Mouse (Mus musculus): Measurements from ENCODE around the gene Prrc2a. TPM values are rescaled to one million over a fixed set of nuclear protein-coding genes. Genes with fewer than 3 reads are reported as not detected.
A peak's percentile ranks its signal among the peaks of the same experiment; 100 is the strongest.
"Not testable (repeated sequence)": the region's sequence is repeated elsewhere in the genome, so short reads cannot be mapped to it uniquely, and the experiment has no call there.

The Prrc2a gene
- polyA plus RNA-seq, 1 experiment from 2014 or later = 86.8 TPM

GRCm38 (mm10) chr17:35125081-35125480 lies 39.6 kb downstream of the Prrc2a start:
- peaks cover 50% of the 10 kb centered on the region for H3K36me3 ChIP-seq
- peak overlapping the region; percentile 69; the same call in 1 of the 2 replicates for H3K4me3 ChIP-seq
- H3K9ac ChIP-seq = no peak overlapping the region
- WGBS (ENCODE audit: insufficient replicate concordance) = 76% methylated on average over 1 of the region's 1 CpGs
- peak overlapping the region; percentile 89 for H3K27ac ChIP-seq
- no peaks in the 10 kb centered on the region for H3K9me3 ChIP-seq (replicated peaks)
- H3K27me3 ChIP-seq (replicated peaks) = no peaks in the 10 kb centered on the region
- peak overlapping the region; percentile 80 for H3K4me2 ChIP-seq
- peaks cover 58% of the 10 kb centered on the region for H3K4me1 ChIP-seq
- ATAC-seq = no peak

DNA sequence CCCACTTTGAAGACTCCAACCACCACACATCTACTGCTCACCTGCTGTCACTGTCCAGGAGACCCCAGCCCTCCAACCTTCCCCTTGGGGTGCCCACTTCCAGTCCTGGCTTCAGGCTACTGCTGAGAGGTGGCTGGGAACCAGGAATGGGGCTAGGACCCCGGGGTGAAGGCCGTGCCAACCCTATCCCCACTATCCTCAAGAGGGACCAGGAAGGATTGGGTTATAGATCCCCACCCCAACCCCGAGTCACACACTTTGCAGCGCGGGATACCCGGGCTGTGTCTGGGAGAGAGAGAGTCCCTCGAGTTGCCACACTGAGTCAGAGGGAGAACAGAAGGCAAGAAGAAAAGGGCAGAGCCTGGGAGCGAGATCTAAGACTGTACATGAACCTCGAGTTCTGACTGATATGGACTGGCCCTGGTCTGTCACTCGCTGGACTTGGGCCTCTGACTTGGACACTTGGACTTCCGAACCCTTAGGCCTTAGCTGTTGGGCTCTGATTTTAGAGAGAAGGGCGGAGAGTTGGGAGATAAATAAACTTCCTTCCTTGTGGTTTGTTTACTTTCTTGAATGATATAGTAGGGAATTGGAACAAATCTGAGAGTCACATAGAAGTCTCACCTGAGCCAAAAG lies 40.3 kb downstream of the Prrc2a start:
- 84% methylated on average over 12 of the region's 12 CpGs for WGBS (ENCODE audit: insufficient replicate concordance)
- H3K9ac ChIP-seq; H3K4me3 ChIP-seq; ATAC-seq; H3K27me3 ChIP-seq (replicated peaks); H3K27ac ChIP-seq; H3K9me3 ChIP-seq (replicated peaks); H3K4me2 ChIP-seq: not testable (repeated sequence)
- Histone ChIP-seq H3K4me1 (peaks cover 65% of the 10 kb centered on the region), H3K36me3 (peaks cover 50% of the 10 kb centered on the region)

DNA sequence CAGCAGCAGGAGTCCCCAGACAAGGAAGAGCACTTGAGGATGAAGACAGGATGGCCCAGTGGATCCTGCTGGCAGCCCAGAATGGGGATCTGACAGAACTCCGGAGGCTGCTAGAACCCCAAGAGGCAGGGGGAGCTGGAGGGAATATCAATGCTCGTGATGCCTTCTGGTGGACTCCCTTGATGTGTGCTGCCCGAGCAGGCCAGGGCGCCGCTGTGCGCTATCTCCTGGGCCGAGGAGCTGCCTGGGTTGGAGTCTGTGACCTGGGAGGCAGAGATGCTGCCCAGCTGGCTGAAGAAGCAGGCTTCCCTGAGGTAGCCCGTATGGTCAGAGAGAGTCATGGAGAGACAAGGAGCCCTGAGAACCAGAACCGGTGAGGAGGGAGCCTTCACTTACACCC lies 41.4 kb downstream of the Prrc2a start:
- H3K36me3 ChIP-seq = peaks cover 51% of the 10 kb centered on the region
- not testable (repeated sequence) for H3K9ac ChIP-seq; H3K27ac ChIP-seq; H3K4me3 ChIP-seq; H3K27me3 ChIP-seq (replicated peaks); ATAC-seq; H3K4me2 ChIP-seq; H3K9me3 ChIP-seq (replicated peaks)
- 83% methylated on average over 9 of the region's 9 CpGs for WGBS (ENCODE audit: insufficient replicate concordance)
- peaks cover 58% of the 10 kb centered on the region for H3K4me1 ChIP-seq

- H3K27me3 ChIP-seq (replicated peaks) = no peaks in the 10 kb centered on the region
- H3K4me2 ChIP-seq = peak within 1 kb of the TSS; percentile 89
- WGBS (ENCODE audit: insufficient replicate concordance) = under 1% methylated on average over 19 of the region's 19 CpGs
- peak within 1 kb of the TSS; percentile 96 for H3K27ac ChIP-seq
- peaks cover 53% of the 10 kb centered on the region for H3K36me3 ChIP-seq
- H3K4me3 ChIP-seq = peak within 1 kb of the TSS; percentile 82
- peaks cover 47% of the 10 kb centered on the region for H3K4me1 ChIP-seq
- no peak for ATAC-seq
- peak within 1 kb of the TSS; percentile 92 for H3K9ac ChIP-seq
- no peaks in the 10 kb centered on the region for H3K9me3 ChIP-seq (replicated peaks)
Observed at GRCm38 (mm10) chr17:35121871-35122303, 42.8 kb downstream of the Prrc2a start, which contains the start of gene Csnk2b. Gene Csnk2b (minus strand): TSS chr17:35122053.

DNA sequence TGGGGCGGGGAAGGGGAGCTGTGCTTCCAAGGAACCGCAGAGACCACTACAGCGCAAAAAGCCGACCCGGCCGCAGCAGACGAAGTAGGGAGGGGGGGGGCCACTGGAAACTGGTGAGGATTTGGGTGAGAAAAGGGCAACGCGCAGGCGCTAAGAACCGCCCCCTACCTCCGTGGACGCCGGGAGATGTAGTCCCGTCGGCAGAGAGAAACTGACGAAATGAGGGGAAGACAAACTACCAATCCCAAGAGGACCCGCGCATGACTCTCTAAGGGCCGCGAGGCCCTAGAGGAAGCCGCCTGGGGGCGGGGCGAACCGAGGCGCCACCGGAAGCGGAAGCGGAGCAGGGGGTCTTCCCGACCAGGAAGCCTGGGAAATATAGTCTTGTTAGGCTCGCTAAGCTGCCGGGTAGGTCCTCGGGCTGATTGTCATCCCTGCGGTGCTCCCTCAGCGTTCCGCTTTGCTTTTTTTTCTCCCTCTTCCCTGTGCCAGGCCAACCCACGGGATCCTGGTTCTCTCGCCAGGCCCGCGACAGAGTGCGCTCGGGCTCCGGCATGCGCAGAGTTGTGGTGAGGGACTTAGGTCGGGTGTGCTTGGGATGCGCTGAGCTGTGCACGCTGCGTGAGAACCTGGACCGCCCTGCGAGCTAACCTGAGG lies 43.4 kb downstream of the Prrc2a start, which contains the start of gene Gpank1:
Gene Gpank1, plus strand, starts transcription at position 313 of the 657 bp plus-strand sequence.
- Histone ChIP-seq H3K27me3 (replicated peaks) (no peaks in the 10 kb centered on the region), H3K4me3 (peak within 1 kb of the TSS; percentile 82), H3K4me1 (peaks cover 42% of the 10 kb centered on the region), H3K9me3 (replicated peaks) (no peaks in the 10 kb centered on the region), H3K9ac (peak within 1 kb of the TSS; percentile 92), H3K4me2 (peak within 1 kb of the TSS; percentile 89), H3K27ac (peak within 1 kb of the TSS; percentile 96), H3K36me3 (peaks cover 57% of the 10 kb centered on the region)
- WGBS (ENCODE audit: insufficient replicate concordance) = 2% methylated on average over 50 of the region's 50 CpGs
- ATAC-seq = peak; percentile 94

- H3K4me1 ChIP-seq = peaks cover 40% of the 10 kb centered on the region
- peaks cover 62% of the 10 kb centered on the region for H3K36me3 ChIP-seq
- H3K4me3 ChIP-seq = peak overlapping the region; percentile 82
- no peaks in the 10 kb centered on the region for H3K9me3 ChIP-seq (replicated peaks)
- under 1% methylated on average over 33 of the region's 33 CpGs for WGBS (ENCODE audit: insufficient replicate concordance)
- peak; percentile 6 for ATAC-seq
- no peaks in the 10 kb centered on the region for H3K27me3 ChIP-seq (replicated peaks)
- peak overlapping the region; percentile 64 for H3K27ac ChIP-seq
- H3K9ac ChIP-seq = peak overlapping the region; percentile 92
- H3K4me2 ChIP-seq = peak overlapping the region; percentile 89
Observed at GRCm38 (mm10) chr17:35120745-35121142, 44.0 kb downstream of the Prrc2a start.

GRCm38 (mm10) chr17:35115046-35116019 lies 49.4 kb downstream of the Prrc2a start, which contains the start of gene Ly6g5b:
Gene Ly6g5b (minus strand): TSS chr17:35115428.
- H3K9ac ChIP-seq = no peak within 1 kb of the TSS
- no peak within 1 kb of the TSS for H3K4me3 ChIP-seq
- H3K4me1 ChIP-seq = peaks cover 12% of the 10 kb centered on the region
- no peak within 1 kb of the TSS for H3K27ac ChIP-seq
- 77% methylated on average over 8 of the region's 8 CpGs for WGBS (ENCODE audit: insufficient replicate concordance)
- no peaks in the 10 kb centered on the region for H3K9me3 ChIP-seq (replicated peaks)
- ATAC-seq = no peak
- 0 out of 2 replicates have a peak, but pooled peaks cover 4% of the 10 kb centered on the region for H3K27me3 ChIP-seq (replicated peaks)
- H3K36me3 ChIP-seq = peaks cover 59% of the 10 kb centered on the region
- H3K4me2 ChIP-seq = no peak within 1 kb of the TSS

GRCm38 (mm10) chr17:35111774-35112173 lies 52.9 kb downstream of the Prrc2a start:
- Histone ChIP-seq H3K4me2 (no peak overlapping the region), H3K4me3 (no peak overlapping the region), H3K4me1 (no peaks in the 10 kb centered on the region), H3K27me3 (replicated peaks) (0 out of 2 replicates have a peak, but pooled peaks cover 4% of the 10 kb centered on the region), H3K9ac (no peak overlapping the region), H3K36me3 (peaks cover 30% of the 10 kb centered on the region), H3K9me3 (replicated peaks) (no peaks in the 10 kb centered on the region), H3K27ac (no peak overlapping the region)
- 68% methylated on average over 9 of the region's 9 CpGs for WGBS (ENCODE audit: insufficient replicate concordance)
- no peak for ATAC-seq

DNA sequence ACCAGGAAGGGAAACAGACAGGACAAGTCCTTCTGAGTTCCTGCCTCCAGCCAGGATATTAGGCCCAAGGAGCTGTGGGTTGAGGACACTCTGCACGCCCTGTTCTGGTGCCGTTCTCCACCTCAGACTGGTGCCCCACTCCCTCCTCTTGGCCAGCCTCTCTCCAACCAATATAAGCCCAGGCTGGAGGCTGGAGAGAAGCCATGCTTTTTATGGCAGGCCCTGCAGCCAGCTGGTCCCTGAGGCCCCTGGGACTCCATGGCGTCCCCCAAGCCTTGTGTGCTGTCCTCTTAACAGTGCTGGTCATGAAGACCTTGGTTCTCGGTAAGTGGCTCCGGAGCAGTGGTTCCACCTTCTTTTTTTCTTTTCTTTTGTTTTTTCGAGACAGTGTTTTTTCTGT lies 56.6 kb downstream of the Prrc2a start, which contains the start of gene Ly6g5c:
Gene Ly6g5c, plus strand, starts transcription at position 183 of the 400 bp plus-strand sequence.
- 80% methylated on average over 6 of the region's 6 CpGs for WGBS (ENCODE audit: insufficient replicate concordance)
- no peak for ATAC-seq
- Histone ChIP-seq H3K9ac (no peak within 1 kb of the TSS), H3K36me3 (peaks cover 10% of the 10 kb centered on the region), H3K9me3 (replicated peaks) (no peaks in the 10 kb centered on the region), H3K27me3 (replicated peaks) (0 out of 2 replicates have a peak, but pooled peaks cover 4% of the 10 kb centered on the region), H3K4me2 (no peak within 1 kb of the TSS), H3K4me3 (no peak within 1 kb of the TSS), H3K4me1 (peaks cover 33% of the 10 kb centered on the region), H3K27ac (no peak within 1 kb of the TSS)

DNA sequence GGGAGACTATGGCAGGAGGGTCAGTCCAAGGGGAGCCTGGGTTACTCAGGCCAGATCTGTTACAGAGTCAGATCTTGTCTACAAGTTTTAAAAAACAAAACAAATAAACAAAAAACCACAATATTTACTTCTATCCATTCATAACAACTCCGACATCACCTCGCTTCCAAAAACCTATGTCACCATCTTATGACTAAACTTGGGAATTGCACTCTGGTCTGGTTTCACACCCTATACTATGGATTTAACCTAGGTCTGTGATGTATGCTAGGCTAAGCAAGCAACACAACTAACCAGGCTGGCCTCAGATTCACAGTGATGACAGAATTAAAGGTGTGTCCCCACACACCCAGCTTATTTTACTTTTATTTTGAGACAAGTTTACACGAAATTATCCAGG lies 58.2 kb downstream of the Prrc2a start:
- Histone ChIP-seq H3K36me3 (peaks cover 26% of the 10 kb centered on the region), H3K27ac (no peak overlapping the region), H3K4me1 (peaks cover 45% of the 10 kb centered on the region), H3K4me2 (no peak overlapping the region), H3K9me3 (replicated peaks) (no peaks in the 10 kb centered on the region), H3K27me3 (replicated peaks) (0 out of 2 replicates have a peak, but pooled peaks cover 3% of the 10 kb centered on the region), H3K4me3 (no peak overlapping the region), H3K9ac (no peak overlapping the region)
- 70% methylated on average over 3 of the region's 3 CpGs for WGBS (ENCODE audit: insufficient replicate concordance)
- no peak for ATAC-seq

GRCm38 (mm10) chr17:35105740-35106389 lies 58.8 kb downstream of the Prrc2a start:
- ATAC-seq = no peak; the same call in 1 of the 2 replicates
- H3K4me2 ChIP-seq = peak overlapping the region; percentile 26

More at GRCm38 (mm10) chr17:35105740-35106389, 58.8 kb downstream of the Prrc2a start:
- peak overlapping the region; percentile 45; the same call in 1 of the 2 replicates for H3K9ac ChIP-seq
- peaks cover 32% of the 10 kb centered on the region for H3K36me3 ChIP-seq
- H3K4me1 ChIP-seq = peaks cover 45% of the 10 kb centered on the region
- no peaks in the 10 kb centered on the region for H3K9me3 ChIP-seq (replicated peaks)
- no peak overlapping the region for H3K4me3 ChIP-seq
- 25% methylated on average over 13 of the region's 13 CpGs for WGBS (ENCODE audit: insufficient replicate concordance)
- H3K27me3 ChIP-seq (replicated peaks) = no peaks in the 10 kb centered on the region
- H3K27ac ChIP-seq = peak overlapping the region; percentile 82
